Mouse (Mus musculus) liver, adult (tissue): ENCODE data around the gene Rpl9-ps6.

Source experiments
- GATA4 ChIP-seq: IDR thresholded peaks from 2 replicates; pipeline ENCODE4 v1.6.1; 2014; ENCODE audit warnings: mild to moderate bottlenecking, low read length; ENCODE audit not compliant: insufficient replicate concordance

Gene Rpl9-ps6

GRCm38 (mm10) chr19:32466478-32466877 lies at the start of gene Rpl9-ps6:
Gene Rpl9-ps6, minus strand, starts transcription at chr19:32466578.
- TF ChIP-seq GATA4, result no peak

DNA sequence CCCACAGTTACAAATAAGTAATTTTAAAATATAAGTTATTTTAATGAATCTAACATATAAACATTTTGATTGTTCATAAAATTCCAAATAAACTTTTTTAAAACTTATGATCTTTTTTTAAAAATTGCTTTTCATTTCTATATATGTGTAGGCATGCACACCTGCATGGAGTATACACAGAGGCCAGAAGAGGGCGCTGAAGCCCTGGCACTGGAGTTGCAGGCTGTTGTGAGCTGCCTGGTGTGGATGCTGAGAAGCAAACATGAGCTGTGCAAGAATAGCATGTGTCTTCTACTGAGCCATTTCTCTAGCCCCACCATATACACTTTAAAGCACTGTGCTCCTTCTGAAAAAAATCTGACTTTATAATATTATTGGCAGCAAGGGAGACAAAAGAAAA lies 46.1 kb upstream of the Rpl9-ps6 start:
- no peak for TF ChIP-seq GATA4

GRCm38 (mm10) chr19:32510962-32511361 lies 44.6 kb upstream of the Rpl9-ps6 start:
- no peak for TF ChIP-seq GATA4

DNA sequence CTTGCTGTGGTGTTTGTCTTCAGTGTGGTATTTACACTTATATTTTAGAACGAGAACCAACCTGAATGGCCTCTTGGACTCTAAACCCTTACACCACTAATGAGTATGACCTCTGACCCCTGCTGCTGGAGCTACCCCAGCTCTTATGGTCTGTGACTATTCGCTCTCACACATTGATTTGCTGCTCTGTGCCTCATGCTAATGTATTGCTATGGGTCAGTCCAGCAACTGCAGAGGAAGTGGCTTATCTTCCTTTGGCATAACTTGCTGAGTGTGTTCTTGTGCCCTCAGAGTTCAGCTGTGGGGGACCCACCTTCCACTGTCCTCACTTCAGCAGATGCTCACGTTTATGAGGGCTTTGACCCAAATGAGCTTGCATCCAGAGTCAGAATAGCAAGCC lies 43.9 kb upstream of the Rpl9-ps6 start:
- no peak for TF ChIP-seq GATA4

GRCm38 (mm10) chr19:32507526-32507925 lies 41.1 kb upstream of the Rpl9-ps6 start:
- no peak for TF ChIP-seq GATA4

- no peak for TF ChIP-seq GATA4
Measured at GRCm38 (mm10) chr19:32507100-32507499, 40.7 kb upstream of the Rpl9-ps6 start.

GRCm38 (mm10) chr19:32506514-32506913 lies 40.1 kb upstream of the Rpl9-ps6 start:
- peak; percentile 50; the same call in 1 of the 2 replicates for TF ChIP-seq GATA4

GRCm38 (mm10) chr19:32506081-32506480 lies 39.7 kb upstream of the Rpl9-ps6 start:
- no peak for TF ChIP-seq GATA4

- TF ChIP-seq GATA4, result no peak
Measured at GRCm38 (mm10) chr19:32501414-32501813, 35.0 kb upstream of the Rpl9-ps6 start.

GRCm38 (mm10) chr19:32498002-32498401 lies 31.6 kb upstream of the Rpl9-ps6 start:
- TF ChIP-seq GATA4, result no peak

DNA sequence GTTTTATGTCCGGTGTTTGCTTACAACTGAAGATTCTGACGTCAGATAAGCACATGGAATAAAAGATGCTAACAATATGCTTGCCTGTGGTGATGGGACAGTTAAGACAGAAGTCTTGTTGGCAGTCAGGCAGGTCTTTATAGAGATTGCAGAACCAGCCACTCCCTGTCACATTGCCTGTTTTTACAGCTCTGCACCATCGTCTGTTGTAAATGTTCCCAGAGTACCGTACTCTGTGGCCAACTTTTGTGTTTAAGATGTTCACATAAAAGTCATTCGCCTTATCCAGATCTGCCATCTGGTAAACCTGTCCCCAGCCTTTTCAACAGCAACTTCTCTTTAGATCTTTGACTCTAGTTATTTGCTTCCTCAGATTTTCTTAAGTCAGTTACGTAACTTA lies 31.0 kb upstream of the Rpl9-ps6 start:
- no peak for TF ChIP-seq GATA4

GRCm38 (mm10) chr19:32495034-32495433 lies 28.7 kb upstream of the Rpl9-ps6 start:
- no peak for TF ChIP-seq GATA4

DNA sequence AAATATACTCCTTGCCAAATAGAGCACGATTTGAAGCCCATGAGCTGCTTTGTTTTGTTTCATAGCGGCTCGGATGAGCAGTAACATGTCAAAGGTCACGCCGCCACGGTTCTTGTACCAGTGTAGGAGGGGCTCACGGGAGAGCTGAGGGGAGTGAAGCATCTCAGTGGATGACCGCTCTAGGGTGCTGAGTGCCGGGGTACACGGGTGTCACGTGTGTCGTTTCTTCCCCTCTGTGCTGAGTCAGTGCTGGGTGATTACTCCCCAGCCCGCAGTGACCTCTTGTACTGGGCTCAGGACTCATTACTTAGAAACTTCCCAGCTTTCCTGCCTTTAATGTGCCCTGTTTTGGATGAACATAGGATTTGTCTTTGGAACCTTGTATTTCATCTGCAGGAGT lies 28.2 kb upstream of the Rpl9-ps6 start:
- no peak for TF ChIP-seq GATA4

GRCm38 (mm10) chr19:32493471-32493870 lies 27.1 kb upstream of the Rpl9-ps6 start:
- TF ChIP-seq GATA4, result no peak

GRCm38 (mm10) chr19:32492981-32493380 lies 26.6 kb upstream of the Rpl9-ps6 start:
- no peak for TF ChIP-seq GATA4

DNA sequence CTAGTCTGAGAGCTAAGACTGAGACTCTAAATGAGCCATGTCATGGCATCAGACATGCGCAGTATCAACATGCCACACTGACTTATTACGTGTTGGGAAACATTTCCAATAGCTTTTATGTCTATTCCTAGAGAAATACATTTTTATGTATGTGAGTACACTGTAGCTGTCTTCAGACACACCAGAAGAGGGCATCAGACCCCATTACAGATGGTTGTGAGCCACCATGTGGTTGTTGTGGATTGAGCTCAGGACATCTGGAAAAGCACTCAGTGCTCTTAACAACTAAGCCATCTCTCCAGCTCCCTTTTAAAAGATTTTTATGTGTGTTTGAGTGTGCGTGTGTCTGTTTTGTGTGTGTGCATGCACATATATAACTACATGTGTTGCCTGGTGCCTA lies 26.0 kb upstream of the Rpl9-ps6 start:
- TF ChIP-seq GATA4, result no peak

DNA sequence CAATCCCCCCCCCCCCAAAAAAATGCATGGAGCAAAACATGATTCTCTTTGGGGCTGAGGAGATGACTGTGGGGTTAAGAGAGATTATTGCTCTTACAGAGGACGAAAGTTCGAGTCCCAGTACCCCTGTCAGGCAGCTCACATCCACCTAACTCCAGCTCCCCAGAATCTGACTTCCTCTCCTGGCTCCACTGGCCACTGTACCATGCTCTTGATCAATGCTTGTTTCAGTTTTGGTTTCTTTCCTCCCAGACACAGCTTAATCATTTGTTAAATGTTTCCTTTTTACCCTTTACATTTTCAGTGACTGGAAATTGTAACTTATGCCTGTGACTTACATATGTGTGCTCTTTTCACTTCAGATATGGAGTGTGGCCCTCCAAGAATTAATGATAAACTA lies 24.6 kb upstream of the Rpl9-ps6 start:
- TF ChIP-seq GATA4, result no peak
